Mouse (Mus musculus) neural tube, embryonic 11.5 days (tissue): ENCODE results near the gene Aplp2. TPM values are rescaled to one million over a fixed set of nuclear protein-coding genes. Genes with fewer than 3 reads are reported as not detected.

Source experiments
- ATAC-seq: fragments of 200-750 bp; cut with Nextera tagmentation; 2 replicates; pipeline ENCODE4 v1.8.0; 2017; ENCODE audit warnings: moderate number of reproducible peaks, mild to moderate bottlenecking, moderate TSS enrichment, moderate library complexity; ENCODE audit not compliant: insufficient read depth, low FRiP score, low TSS enrichment
- DNase-seq: peaks from one replicate; pipeline ENCODE4 v3.0.0-alpha.2; 2015; ENCODE audit warnings: low spot score
- H3K27ac ChIP-seq: fragments of 300-500 bp; sonication (generic); 2 replicates; pipeline ENCODE4 v1.5.1; 2014; ENCODE audit warnings: low read depth, mild to moderate bottlenecking, low read length
- H3K27me3 ChIP-seq: fragments of 300-500 bp; sonication (generic); 2 replicates; pipeline ENCODE4 v1.6.1; 2014; ENCODE audit warnings: mild to moderate bottlenecking, low read length, mixed read lengths; ENCODE audit not compliant: control insufficient read depth, insufficient read depth
- H3K36me3 ChIP-seq: fragments of 300-500 bp; sonication (generic); 2 replicates; pipeline ENCODE4 v1.6.1; 2014; ENCODE audit warnings: mild to moderate bottlenecking, low read length, moderate library complexity, mixed read lengths; ENCODE audit not compliant: control insufficient read depth, insufficient read depth
- H3K4me1 ChIP-seq: fragments of 300-500 bp; sonication (generic); 2 replicates; pipeline ENCODE4 v1.6.1; 2014; ENCODE audit warnings: low read length, mixed read lengths; ENCODE audit not compliant: control insufficient read depth, insufficient read depth
- H3K4me2 ChIP-seq: fragments of 300-500 bp; sonication (generic); 2 replicates; pipeline ENCODE4 v1.6.1; 2014; ENCODE audit warnings: low read depth, mild to moderate bottlenecking, moderate library complexity
- H3K4me3 ChIP-seq: fragments of 300-500 bp; sonication (generic); 2 replicates; pipeline ENCODE4 v1.5.1; 2014; ENCODE audit warnings: low read depth, low read length
- H3K9ac ChIP-seq: fragments of 300-500 bp; sonication (generic); 2 replicates; pipeline ENCODE4 v1.6.1; 2014; ENCODE audit warnings: mild to moderate bottlenecking, low read length
- H3K9me3 ChIP-seq: fragments of 300-500 bp; sonication (generic); 2 replicates; pipeline ENCODE4 v1.6.1; 2016; ENCODE audit warnings: low read length; ENCODE audit not compliant: control insufficient read depth
- WGBS: fragments of 180-500 bp; shearing (Covaris S2); extraction: QIAGEN DNeasy Blood & Tissue Kit; methylation state at CpG from one replicate; pipeline ENCODE4 v1.1.7; 2014; 5-methylcytosine and 5-hydroxymethylcytosine counted together
- polyA plus RNA-seq: library from polyadenylated mRNA; unstranded; fragments of >200 nt; fragmentation: Nextera tagmentation; extraction: Ambion mirVana; gene quantifications from 2 replicates; pipeline ENCODE4 v1.2.1, GENCODE M21; 2014

Gene Aplp2
- polyA plus RNA-seq, 1 experiment from 2014 or later = 318 TPM

DNA sequence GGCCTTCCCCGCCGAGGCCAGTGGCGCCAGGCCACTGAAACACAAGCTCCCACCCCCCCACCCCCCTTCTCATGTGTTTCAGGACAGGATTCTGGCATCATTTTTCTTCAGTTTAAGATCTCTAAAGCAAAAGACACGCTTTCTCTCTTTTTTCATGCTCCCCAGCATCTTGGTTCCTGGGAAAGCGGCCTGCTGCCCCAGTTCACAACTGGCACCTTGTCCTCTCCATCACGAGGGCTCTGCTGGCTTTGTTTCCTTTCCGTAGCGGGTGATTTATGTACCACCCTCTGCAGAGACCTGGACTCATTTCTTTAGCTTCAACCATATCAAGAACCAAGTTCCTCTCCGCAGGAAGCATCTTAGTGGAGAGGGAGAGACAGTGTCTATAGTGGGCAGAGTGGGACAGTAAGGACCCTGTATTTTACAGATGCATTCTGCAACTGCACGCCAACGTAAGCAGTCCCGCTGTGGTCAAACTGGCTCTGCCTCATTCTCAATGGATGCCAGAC is 939 bp upstream of the Aplp2 start:
- 13% methylated on average over 12 of the region's 12 CpGs for WGBS
- Histone ChIP-seq H3K27ac (peak overlapping the region; percentile 97), H3K27me3 (no peaks in the 10 kb centered on the region), H3K4me2 (peak overlapping the region; percentile 88), H3K9ac (peak overlapping the region; percentile 79), H3K36me3 (no peaks in the 10 kb centered on the region), H3K4me3 (peak overlapping the region; percentile 99), H3K4me1 (peaks cover 3% of the 10 kb centered on the region), H3K9me3 (no peaks in the 10 kb centered on the region)
- peak; percentile 24; the same call in 1 of the 2 replicates for ATAC-seq
- peak; percentile 68 for DNase-seq

- no peaks in the 10 kb centered on the region for H3K9me3 ChIP-seq
- peak overlapping the region; percentile 90 for H3K9ac ChIP-seq
- WGBS = 0% methylated on average over 78 of the region's 93 CpGs
- ATAC-seq (peak; percentile 40; the same call in 1 of the 2 replicates), DNase-seq (peak; percentile 48)
- peaks cover 3% of the 10 kb centered on the region for H3K4me1 ChIP-seq
- no peaks in the 10 kb centered on the region for H3K36me3 ChIP-seq
- H3K27ac ChIP-seq = peak overlapping the region; percentile 94
- peak overlapping the region; percentile 99 for H3K4me3 ChIP-seq
- peak overlapping the region; percentile 75 for H3K4me2 ChIP-seq
- H3K27me3 ChIP-seq = no peaks in the 10 kb centered on the region
Observed at GRCm38 (mm10) chr9:31210749-31211689, 596 bp downstream of the Aplp2 start.

GRCm38 (mm10) chr9:31210163-31210562 is 1.5 kb downstream of the Aplp2 start:
- Histone ChIP-seq H3K9ac (no peak overlapping the region), H3K27ac (no peak overlapping the region)
- 39% methylated on average over 7 of the region's 7 CpGs for WGBS

DNA sequence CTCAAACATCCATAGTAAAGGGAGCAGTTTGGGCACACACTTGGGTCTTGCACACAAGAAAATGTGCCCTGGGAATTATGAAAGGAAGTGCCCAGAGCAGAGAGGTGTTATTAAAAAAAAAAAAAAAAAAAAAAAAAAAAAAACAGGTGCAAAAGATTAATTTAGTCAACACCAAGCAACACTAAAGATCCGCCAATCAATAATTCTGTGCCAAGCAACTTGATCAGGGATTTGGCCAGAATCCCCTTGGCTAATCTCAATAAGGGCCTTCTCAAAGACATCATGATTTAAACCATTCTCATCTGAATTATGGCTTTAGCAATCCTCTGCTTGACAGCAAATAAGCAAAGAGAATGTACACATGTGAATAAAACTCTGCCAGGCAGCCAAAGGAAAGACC is 2.1 kb downstream of the Aplp2 start:
- Histone ChIP-seq H3K36me3 (no peaks in the 10 kb centered on the region), H3K9me3 (no peaks in the 10 kb centered on the region), H3K9ac (no peak overlapping the region), H3K4me3 (no peak overlapping the region), H3K4me2 (no peak overlapping the region), H3K27ac (no peak overlapping the region), H3K27me3 (no peaks in the 10 kb centered on the region), H3K4me1 (peaks cover 3% of the 10 kb centered on the region)
- DNase-seq (no peak), ATAC-seq (no peak)
- 96% methylated on average over 1 of the region's 1 CpGs for WGBS

More at GRCm38 (mm10) chr9:31210163-31210562, 1.5 kb downstream of the Aplp2 start:
- Histone ChIP-seq H3K36me3 (no peaks in the 10 kb centered on the region), H3K4me1 (peaks cover 3% of the 10 kb centered on the region), H3K9me3 (no peaks in the 10 kb centered on the region), H3K4me2 (peak overlapping the region; percentile 75), H3K27me3 (no peaks in the 10 kb centered on the region), H3K4me3 (peak overlapping the region; percentile 99)
- no peak for ATAC-seq
- no peak for DNase-seq

GRCm38 (mm10) chr9:31207732-31208131 is 3.9 kb downstream of the Aplp2 start:
- Histone ChIP-seq H3K4me3 (no peak overlapping the region), H3K9me3 (no peaks in the 10 kb centered on the region), H3K4me1 (peaks cover 3% of the 10 kb centered on the region), H3K27me3 (no peaks in the 10 kb centered on the region), H3K36me3 (no peaks in the 10 kb centered on the region), H3K27ac (no peak overlapping the region), H3K9ac (no peak overlapping the region), H3K4me2 (no peak overlapping the region)
- ATAC-seq = no peak
- 89% methylated on average over 3 of the region's 3 CpGs for WGBS
- no peak for DNase-seq

- Histone ChIP-seq H3K4me1 (peaks cover 3% of the 10 kb centered on the region; the same call in 1 of the 2 replicates), H3K4me3 (no peak overlapping the region), H3K27me3 (no peaks in the 10 kb centered on the region), H3K27ac (no peak overlapping the region), H3K9me3 (no peaks in the 10 kb centered on the region), H3K9ac (no peak overlapping the region), H3K36me3 (no peaks in the 10 kb centered on the region), H3K4me2 (no peak overlapping the region)
- ATAC-seq (no peak), DNase-seq (no peak)
- 87% methylated on average over 6 of the region's 6 CpGs for WGBS
Observed at GRCm38 (mm10) chr9:31204722-31205121, 6.9 kb downstream of the Aplp2 start.

DNA sequence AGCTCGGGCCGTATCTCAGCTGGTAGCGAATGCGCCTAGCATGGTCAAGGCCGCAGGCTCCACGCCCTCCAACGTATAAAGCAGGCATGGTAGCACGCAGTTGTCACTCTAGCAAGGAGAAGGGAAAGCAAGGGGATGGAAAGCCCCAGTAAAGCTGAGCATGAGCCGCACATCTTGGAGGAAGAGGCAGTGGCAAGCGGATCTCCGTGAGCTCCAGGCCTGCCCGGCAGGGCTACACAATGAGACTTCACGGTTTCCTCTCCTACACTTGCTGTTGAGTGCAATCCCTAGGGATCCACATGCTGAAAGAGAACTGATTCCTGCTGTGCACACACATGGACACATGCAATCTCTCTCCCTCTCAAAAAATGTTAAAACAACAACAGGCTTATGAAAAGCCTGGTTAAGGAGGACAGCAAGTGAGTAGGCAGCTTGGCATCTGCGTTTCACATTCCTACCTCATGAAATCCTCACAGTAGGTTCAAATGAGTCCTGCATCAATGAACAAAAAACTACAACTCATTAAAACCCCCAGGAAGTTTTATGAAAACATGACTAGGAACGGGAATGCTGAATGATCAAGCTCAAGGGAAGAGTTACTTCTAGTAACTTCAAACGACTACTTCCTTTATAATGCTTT is 7.9 kb downstream of the Aplp2 start:
- Histone ChIP-seq H3K4me3 (no peak overlapping the region), H3K4me1 (no peaks in the 10 kb centered on the region; the same call in 1 of the 2 replicates), H3K9ac (no peak overlapping the region), H3K27ac (no peak overlapping the region), H3K36me3 (no peaks in the 10 kb centered on the region), H3K4me2 (no peak overlapping the region), H3K9me3 (no peaks in the 10 kb centered on the region), H3K27me3 (no peaks in the 10 kb centered on the region)
- ATAC-seq (no peak), DNase-seq (no peak)
- 82% methylated on average over 16 of the region's 16 CpGs for WGBS

GRCm38 (mm10) chr9:31203068-31203467 is 8.5 kb downstream of the Aplp2 start:
- H3K9me3 ChIP-seq = no peaks in the 10 kb centered on the region
- no peak for ATAC-seq
- no peak overlapping the region for H3K4me3 ChIP-seq
- no peaks in the 10 kb centered on the region; the same call in 1 of the 2 replicates for H3K4me1 ChIP-seq
- no peak overlapping the region for H3K9ac ChIP-seq
- no peak for DNase-seq
- H3K27me3 ChIP-seq = no peaks in the 10 kb centered on the region
- no peak overlapping the region for H3K27ac ChIP-seq
- H3K4me2 ChIP-seq = no peak overlapping the region
- H3K36me3 ChIP-seq = no peaks in the 10 kb centered on the region
- WGBS = 93% methylated on average over 6 of the region's 6 CpGs
